Mouse (Mus musculus): ENCODE results near the gene Elk1. TPM values are rescaled to one million over a fixed set of nuclear protein-coding genes. Genes with fewer than 3 reads are reported as not detected.

The Elk1 gene
- polyA plus RNA-seq, 1 experiment from 2014 or later: 12.9 TPM

Other genes starting within 250 kb of the Elk1 start
- gene Usp11, start 246.7 kb downstream of the Elk1 start, polyA plus RNA-seq (2014; fragmentation: Nextera tagmentation; extraction: Ambion mirVana): 68.7 and 91.6 TPM in 2 replicates
- gene Araf, start 152.8 kb downstream of the Elk1 start, polyA plus RNA-seq (2014; fragmentation: Nextera tagmentation; extraction: Ambion mirVana): 292 and 335 TPM in 2 replicates
- gene Timp1, start 80.4 kb downstream of the Elk1 start, polyA plus RNA-seq (2014; fragmentation: Nextera tagmentation; extraction: Ambion mirVana): 1.9 and 3.5 TPM in 2 replicates
- 55.7 and 66.9 TPM in 2 replicates for gene Syn1, start 29.6 kb downstream of the Elk1 start, polyA plus RNA-seq (2014; fragmentation: Nextera tagmentation; extraction: Ambion mirVana)
- 6.0 and 6.4 TPM in 2 replicates for gene Cfp, start 19.1 kb downstream of the Elk1 start, polyA plus RNA-seq (2014; fragmentation: Nextera tagmentation; extraction: Ambion mirVana)
- 32.9 and 37.3 TPM in 2 replicates for gene Uxt, start 11.4 kb upstream of the Elk1 start, polyA plus RNA-seq (2014; fragmentation: Nextera tagmentation; extraction: Ambion mirVana)
- gene Zfp182, start 111.7 kb upstream of the Elk1 start, polyA plus RNA-seq (2014; fragmentation: Nextera tagmentation; extraction: Ambion mirVana): 7.3 and 9.9 TPM in 2 replicates
- not detected in 2 replicates for gene Spaca5, start 117.8 kb upstream of the Elk1 start, polyA plus RNA-seq (2014; fragmentation: Nextera tagmentation; extraction: Ambion mirVana)
- gene Zfp300, start 138.9 kb upstream of the Elk1 start, polyA plus RNA-seq (2014; fragmentation: Nextera tagmentation; extraction: Ambion mirVana): 4.6 and 6.0 TPM in 2 replicates
- gene Ssxa1, start 165.2 kb upstream of the Elk1 start, polyA plus RNA-seq (2014; fragmentation: Nextera tagmentation; extraction: Ambion mirVana): not detected in 2 replicates
- not detected in 2 replicates for gene Gm21876, start 225.0 kb upstream of the Elk1 start, polyA plus RNA-seq (2014; fragmentation: Nextera tagmentation; extraction: Ambion mirVana)